Mouse (Mus musculus) liver, embryonic 13.5 days (tissue): ENCODE data around the gene Ciita. TPM values are rescaled to one million over a fixed set of nuclear protein-coding genes. Genes with fewer than 3 reads are reported as not detected.

Source experiments
- ATAC-seq: fragments of 200-750 bp; cut with Nextera tagmentation; 2 replicates; pipeline ENCODE4 v1.8.0; 2017; ENCODE audit warnings: low read depth, mild to moderate bottlenecking, moderate number of reproducible peaks, moderate library complexity
- DNase-seq: peaks from one replicate; pipeline ENCODE4 v3.0.0; 2022
- H3K27ac ChIP-seq: fragments of 300-500 bp; sonication (generic); 2 replicates; pipeline ENCODE4 v1.5.1; 2015; ENCODE audit warnings: moderate library complexity, mild to moderate bottlenecking, inconsistent platforms
- H3K27me3 ChIP-seq: fragments of 300-500 bp; sonication (generic); 2 replicates; pipeline ENCODE4 v1.6.1; 2015; ENCODE audit warnings: mild to moderate bottlenecking, inconsistent platforms
- H3K36me3 ChIP-seq: fragments of 300-500 bp; sonication (generic); 2 replicates; pipeline ENCODE4 v1.6.1; 2015; ENCODE audit warnings: mild to moderate bottlenecking, inconsistent platforms
- H3K4me1 ChIP-seq: fragments of 300-500 bp; sonication (generic); replicated peaks from 2 replicates; pipeline ENCODE4 v1.6.1; 2015; ENCODE audit warnings: inconsistent platforms
- H3K4me2 ChIP-seq: fragments of 300-500 bp; sonication (generic); 2 replicates; pipeline ENCODE4 v1.6.1; 2015; ENCODE audit warnings: inconsistent platforms, mild to moderate bottlenecking, moderate library complexity
- H3K4me3 ChIP-seq: fragments of 300-500 bp; sonication (generic); replicated peaks from 2 replicates; pipeline ENCODE4 v1.5.1; 2015; ENCODE audit warnings: mild to moderate bottlenecking, inconsistent platforms
- H3K9ac ChIP-seq: fragments of 300-500 bp; sonication (generic); 2 replicates; pipeline ENCODE4 v1.6.1; 2015; ENCODE audit warnings: mild to moderate bottlenecking, inconsistent platforms
- H3K9me3 ChIP-seq: fragments of 300-500 bp; sonication (generic); replicated peaks from 2 replicates; pipeline ENCODE4 v1.6.1; 2016; ENCODE audit warnings: inconsistent platforms
- WGBS: fragments of 180-500 bp; shearing (Covaris S2); methylation state at CpG from one replicate; pipeline ENCODE4 v1.1.7; 2015; ENCODE audit not compliant: insufficient replicate concordance; 5-methylcytosine and 5-hydroxymethylcytosine counted together
- polyA plus RNA-seq: library from polyadenylated mRNA; unstranded; fragments of >200 nt; fragmentation: Nextera tagmentation; extraction: Ambion mirVana; gene quantifications from 2 replicates; pipeline ENCODE4 v1.2.1, GENCODE M21; 2015

The Ciita gene
- 0.02 and 0.05 TPM in 2 replicates for polyA plus RNA-seq

DNA sequence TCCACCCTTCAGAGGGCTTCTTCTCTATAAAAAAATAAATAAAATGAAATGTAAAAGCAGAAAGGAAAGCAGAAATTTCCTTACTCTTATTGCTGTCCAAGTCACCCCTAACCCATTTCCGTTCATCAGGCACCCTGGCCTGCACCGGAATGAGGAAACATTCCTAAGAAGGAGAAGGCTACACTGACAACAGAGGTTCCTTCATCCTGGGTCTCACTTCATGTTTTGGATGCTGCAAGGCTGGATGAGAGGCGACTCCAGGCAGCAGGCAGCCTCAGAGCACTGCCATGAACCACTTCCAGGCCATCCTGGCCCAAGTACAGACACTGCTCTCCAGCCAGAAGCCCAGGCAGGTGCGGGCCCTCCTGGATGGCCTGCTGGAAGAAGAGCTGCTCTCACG, at the start of gene Ciita:
Gene Ciita, plus strand, starts transcription at position 203 of the 400 bp plus-strand sequence.
- no peak for ATAC-seq

DNA sequence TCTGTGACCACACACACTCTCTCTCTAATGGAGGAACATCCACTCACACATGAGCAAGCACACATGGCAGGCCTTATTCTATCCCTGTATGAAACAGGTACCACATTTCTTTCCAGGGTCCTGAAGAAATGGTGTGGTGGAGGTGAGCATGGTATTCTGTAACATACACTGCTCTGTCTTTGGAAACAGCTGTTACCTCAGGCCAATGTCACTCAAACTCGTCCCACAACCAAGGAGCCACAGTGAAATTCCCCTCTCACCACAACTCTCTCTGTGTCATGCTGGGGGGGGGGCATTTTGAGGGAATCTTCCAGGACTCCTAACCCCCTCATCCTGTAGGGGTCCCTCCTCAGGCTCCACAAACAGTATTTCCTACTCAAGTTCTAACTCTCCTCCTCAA, 47.9 kb upstream of the Ciita start:
- Histone ChIP-seq H3K4me1 (no peaks in the 10 kb centered on the region), H3K27me3 (no peaks in the 10 kb centered on the region), H3K9me3 (no peaks in the 10 kb centered on the region), H3K27ac (no peak overlapping the region), H3K4me2 (no peak overlapping the region), H3K36me3 (peaks cover under 1% of the 10 kb centered on the region; the same call in 1 of the 2 replicates), H3K4me3 (no peak overlapping the region), H3K9ac (no peak overlapping the region)
- ATAC-seq (no peak), DNase-seq (no peak)
- 38% methylated on average over 1 of the region's 1 CpGs for WGBS

More for the DNA sequence above, at the start of gene Ciita:
- 45% methylated on average over 5 of the region's 5 CpGs for WGBS
- no peak for DNase-seq
- Histone ChIP-seq H3K36me3 (no peaks in the 10 kb centered on the region), H3K9me3 (no peaks in the 10 kb centered on the region), H3K27me3 (no peaks in the 10 kb centered on the region), H3K9ac (no peak within 1 kb of the TSS), H3K4me2 (no peak within 1 kb of the TSS), H3K4me3 (no peak within 1 kb of the TSS), H3K4me1 (peaks cover 4% of the 10 kb centered on the region; the same call in 1 of the 2 replicates), H3K27ac (no peak within 1 kb of the TSS)

DNA sequence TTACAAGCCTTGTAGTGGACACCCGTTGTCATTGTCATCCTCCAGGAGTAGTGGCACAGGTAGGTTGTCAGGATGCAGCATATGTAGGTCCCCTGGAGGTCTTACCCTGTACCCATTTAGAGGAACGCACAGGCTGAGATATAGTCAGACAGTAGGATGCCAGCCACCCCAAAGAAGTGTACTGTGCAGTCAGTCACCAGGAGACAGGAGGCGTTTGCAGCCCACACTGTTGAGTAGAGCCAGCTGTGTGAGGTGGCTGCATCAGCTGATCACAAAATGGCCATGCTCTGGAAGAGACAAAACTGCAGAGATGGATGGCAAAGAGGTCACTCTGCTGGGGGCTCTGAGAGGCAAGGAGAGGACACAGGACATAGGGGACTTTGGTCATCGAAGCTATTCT, 47.5 kb upstream of the Ciita start:
- H3K4me3 ChIP-seq, result no peak overlapping the region
- H3K4me1 ChIP-seq, result no peaks in the 10 kb centered on the region
- no peak overlapping the region for H3K4me2 ChIP-seq
- H3K9ac ChIP-seq, result no peak overlapping the region
- WGBS, result 63% methylated on average over 4 of the region's 4 CpGs
- ATAC-seq, result no peak
- H3K27ac ChIP-seq, result no peak overlapping the region
- no peak for DNase-seq
- H3K9me3 ChIP-seq, result no peaks in the 10 kb centered on the region
- H3K27me3 ChIP-seq, result no peaks in the 10 kb centered on the region
- H3K36me3 ChIP-seq, result no peaks in the 10 kb centered on the region

DNA sequence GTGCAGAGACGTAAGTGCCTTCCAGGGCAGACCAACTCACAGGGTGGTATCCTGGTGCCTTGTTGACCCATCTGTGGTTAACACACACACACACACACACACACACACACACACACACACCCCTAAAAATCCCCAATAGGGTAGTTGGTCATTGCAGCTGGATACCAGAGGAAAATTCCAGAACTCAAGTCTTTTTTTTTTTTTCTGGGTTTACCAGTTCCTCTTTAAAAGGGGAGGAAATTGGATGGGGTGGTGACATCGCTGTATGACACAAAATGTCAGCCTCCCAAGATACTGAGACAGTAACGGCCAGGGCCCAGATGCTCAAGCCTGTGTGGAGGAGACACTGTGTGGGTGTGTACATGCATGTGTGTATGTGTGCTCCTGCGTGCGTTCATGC, 46.5 kb upstream of the Ciita start:
- no peaks in the 10 kb centered on the region for H3K27me3 ChIP-seq
- H3K4me1 ChIP-seq, result no peaks in the 10 kb centered on the region
- no peaks in the 10 kb centered on the region for H3K36me3 ChIP-seq
- no peak overlapping the region for H3K4me2 ChIP-seq
- no peak overlapping the region for H3K9ac ChIP-seq
- no peaks in the 10 kb centered on the region for H3K9me3 ChIP-seq
- WGBS, result 63% methylated on average over 5 of the region's 5 CpGs
- DNase-seq, result no peak
- no peak for ATAC-seq
- no peak overlapping the region for H3K4me3 ChIP-seq
- H3K27ac ChIP-seq, result no peak overlapping the region

DNA sequence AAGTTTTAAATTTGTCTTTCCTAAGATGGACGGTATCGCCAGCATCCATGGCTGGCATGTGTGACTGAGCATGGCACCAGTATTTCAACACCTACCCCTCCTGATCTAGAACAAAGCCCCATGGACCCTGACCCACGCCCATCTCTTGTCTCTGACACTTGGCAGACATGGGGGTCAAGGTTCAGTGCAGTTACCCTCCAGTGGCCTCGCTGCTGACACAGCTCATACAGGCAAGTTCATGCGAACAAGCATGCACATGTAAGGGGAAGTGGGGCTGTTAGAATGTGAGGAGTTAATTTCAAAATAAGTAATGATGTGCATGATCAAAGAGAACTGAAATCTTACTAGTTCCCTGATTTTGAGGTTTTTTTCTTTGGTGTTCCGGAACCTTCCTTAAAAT, 43.7 kb upstream of the Ciita start:
- no peak overlapping the region for H3K4me2 ChIP-seq
- ATAC-seq, result no peak
- no peak overlapping the region for H3K27ac ChIP-seq
- 73% methylated on average over 6 of the region's 6 CpGs for whole genome bisulfite sequencing
- H3K27me3 ChIP-seq, result no peaks in the 10 kb centered on the region
- H3K9me3 ChIP-seq, result no peaks in the 10 kb centered on the region
- no peak overlapping the region for H3K9ac ChIP-seq
- no peaks in the 10 kb centered on the region for H3K36me3 ChIP-seq
- DNase-seq, result no peak
- no peaks in the 10 kb centered on the region for H3K4me1 ChIP-seq
- H3K4me3 ChIP-seq, result no peak overlapping the region

DNA sequence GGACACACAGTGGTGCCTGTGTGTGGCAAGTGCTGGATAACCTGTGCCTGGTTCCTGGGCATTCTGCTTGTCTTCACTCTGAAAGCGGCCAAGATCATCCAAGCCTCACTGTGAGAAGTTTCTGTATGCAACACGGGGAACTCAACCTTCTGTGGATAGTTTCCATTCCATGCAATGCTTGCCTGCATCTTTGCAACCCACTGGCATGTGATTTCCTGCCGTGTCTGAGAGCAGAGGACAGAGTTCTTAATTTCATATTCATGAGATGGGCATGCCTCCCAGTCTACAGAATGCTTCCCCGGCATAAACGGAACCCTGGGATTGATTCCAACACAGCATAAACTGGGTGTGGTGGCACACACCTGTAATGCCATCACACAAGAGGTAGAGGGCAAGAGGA, 41.8 kb upstream of the Ciita start:
- Histone ChIP-seq H3K4me3 (no peak overlapping the region), H3K36me3 (no peaks in the 10 kb centered on the region), H3K4me1 (no peaks in the 10 kb centered on the region), H3K9ac (no peak overlapping the region), H3K9me3 (no peaks in the 10 kb centered on the region), H3K27ac (no peak overlapping the region), H3K4me2 (no peak overlapping the region), H3K27me3 (no peaks in the 10 kb centered on the region)
- ATAC-seq (no peak), DNase-seq (no peak)
- WGBS, result 61% methylated on average over 5 of the region's 5 CpGs

DNA sequence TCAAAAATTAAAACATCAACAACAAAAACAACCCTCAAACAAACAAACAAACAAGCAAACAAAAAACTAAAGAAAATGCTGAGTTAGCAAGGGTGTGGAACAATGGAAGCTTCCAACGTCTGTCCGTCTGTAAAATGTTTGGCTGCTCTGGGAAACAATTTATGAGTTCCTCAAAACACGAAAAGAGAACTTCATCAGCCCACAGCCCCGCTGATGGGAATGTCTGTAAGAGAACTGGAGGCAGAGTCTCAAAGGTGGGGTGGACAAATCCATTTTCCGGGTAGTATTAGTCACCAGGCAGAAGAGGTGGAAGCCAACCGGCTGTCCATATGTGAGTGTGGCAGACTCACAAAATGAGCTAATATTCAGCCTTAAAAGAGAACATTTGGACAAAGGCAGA, 38.5 kb upstream of the Ciita start:
- 55% methylated on average over 6 of the region's 6 CpGs for WGBS
- Histone ChIP-seq H3K4me3 (no peak overlapping the region), H3K4me2 (no peak overlapping the region), H3K9ac (no peak overlapping the region), H3K27me3 (no peaks in the 10 kb centered on the region), H3K9me3 (no peaks in the 10 kb centered on the region), H3K36me3 (no peaks in the 10 kb centered on the region), H3K27ac (no peak overlapping the region), H3K4me1 (no peaks in the 10 kb centered on the region)
- no peak for ATAC-seq
- DNase-seq, result no peak

DNA sequence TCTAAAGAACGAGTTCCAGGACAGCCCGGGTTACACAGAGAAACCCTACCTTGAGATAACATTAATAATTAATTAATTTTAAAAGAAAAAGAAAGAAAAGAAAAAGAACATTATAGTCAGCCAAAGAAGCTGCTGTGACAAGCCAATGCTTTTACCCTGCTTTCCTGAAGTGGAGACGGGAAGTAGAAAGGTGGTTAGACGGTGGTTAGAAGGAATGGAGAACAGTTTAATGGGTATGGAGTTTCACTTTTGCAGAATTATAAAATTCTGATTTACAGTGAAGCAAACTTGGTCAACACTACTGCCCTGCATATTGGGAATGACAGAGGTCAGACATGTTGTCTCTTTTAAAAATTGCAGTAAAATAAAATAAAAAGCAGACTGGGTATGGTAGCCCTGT, 38.1 kb upstream of the Ciita start:
- no peaks in the 10 kb centered on the region for H3K9me3 ChIP-seq
- no peak for DNase-seq
- WGBS, result 72% methylated on average over 4 of the region's 4 CpGs
- H3K4me3 ChIP-seq, result no peak overlapping the region
- ATAC-seq, result no peak
- no peak overlapping the region for H3K4me2 ChIP-seq
- no peaks in the 10 kb centered on the region for H3K36me3 ChIP-seq
- no peaks in the 10 kb centered on the region for H3K4me1 ChIP-seq
- no peaks in the 10 kb centered on the region for H3K27me3 ChIP-seq
- H3K27ac ChIP-seq, result no peak overlapping the region
- H3K9ac ChIP-seq, result no peak overlapping the region

DNA sequence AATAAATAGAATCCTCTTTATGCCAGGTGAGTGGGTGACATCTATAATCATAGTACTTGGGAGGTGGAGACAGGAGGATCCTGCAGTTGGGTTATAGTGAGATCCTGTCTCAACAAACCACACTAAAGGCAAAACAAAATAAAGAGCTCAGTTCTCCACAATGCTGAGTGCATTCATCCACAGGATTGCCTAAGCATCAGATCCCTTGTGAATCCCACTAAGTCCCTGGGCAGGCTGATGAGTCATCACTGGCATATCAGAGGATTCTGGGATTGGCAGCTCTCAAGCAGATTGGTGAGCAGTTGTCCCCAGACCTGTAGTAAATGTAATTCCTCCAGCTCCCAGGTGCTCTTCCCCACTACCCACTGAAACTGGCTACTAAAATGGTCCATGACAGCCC, 36.1 kb upstream of the Ciita start:
- H3K4me3 ChIP-seq, result no peak overlapping the region
- H3K4me1 ChIP-seq, result peaks cover 9% of the 10 kb centered on the region
- H3K4me2 ChIP-seq, result no peak overlapping the region
- no peaks in the 10 kb centered on the region for H3K27me3 ChIP-seq
- DNase-seq, result no peak
- no peak overlapping the region for H3K27ac ChIP-seq
- no peaks in the 10 kb centered on the region for H3K36me3 ChIP-seq
- no peak for ATAC-seq
- no peak overlapping the region for H3K9ac ChIP-seq
- H3K9me3 ChIP-seq, result no peaks in the 10 kb centered on the region

DNA sequence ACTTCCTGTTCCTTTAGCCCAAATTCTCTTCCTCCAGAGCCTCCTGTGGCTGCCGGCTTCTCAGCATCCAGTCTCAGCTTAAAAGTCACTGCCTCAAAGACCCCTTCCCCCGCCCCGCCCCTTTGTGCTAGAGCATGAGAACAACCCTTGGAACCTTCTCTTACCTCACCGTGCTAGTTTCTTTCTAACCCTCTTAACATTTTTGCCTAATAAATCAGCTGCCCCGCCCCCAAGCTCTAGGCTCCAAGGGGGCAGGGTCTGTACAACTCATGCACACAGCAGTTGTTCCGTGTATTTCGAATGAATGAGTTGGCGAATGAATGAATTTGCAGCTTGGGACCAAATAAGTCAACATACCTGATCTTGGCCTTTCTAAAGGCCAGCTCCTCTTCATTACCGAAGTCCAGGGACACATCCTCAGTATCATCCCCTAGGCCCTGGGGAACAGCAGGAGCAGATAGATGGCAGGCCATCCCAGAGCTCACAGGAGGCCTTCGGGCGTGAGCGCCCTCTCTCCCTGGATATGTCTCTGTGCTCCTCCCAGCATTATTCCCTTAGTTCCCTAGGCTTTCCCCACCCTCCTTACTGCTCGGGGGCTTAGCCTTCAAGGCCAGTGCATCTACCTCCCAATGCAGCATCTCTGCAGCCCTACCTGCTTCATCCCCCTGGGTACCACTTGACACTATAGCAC, 33.1 kb upstream of the Ciita start:
- ATAC-seq (no peak), DNase-seq (no peak)
- Histone ChIP-seq H3K9me3 (no peaks in the 10 kb centered on the region), H3K27ac (no peak overlapping the region), H3K36me3 (no peaks in the 10 kb centered on the region), H3K4me2 (peak overlapping the region; percentile 38), H3K4me1 (peaks cover 11% of the 10 kb centered on the region), H3K27me3 (no peaks in the 10 kb centered on the region), H3K4me3 (peak overlapping the region; percentile 15; the same call in 1 of the 2 replicates), H3K9ac (no peak overlapping the region)
- WGBS, result 44% methylated on average over 13 of the region's 13 CpGs

DNA sequence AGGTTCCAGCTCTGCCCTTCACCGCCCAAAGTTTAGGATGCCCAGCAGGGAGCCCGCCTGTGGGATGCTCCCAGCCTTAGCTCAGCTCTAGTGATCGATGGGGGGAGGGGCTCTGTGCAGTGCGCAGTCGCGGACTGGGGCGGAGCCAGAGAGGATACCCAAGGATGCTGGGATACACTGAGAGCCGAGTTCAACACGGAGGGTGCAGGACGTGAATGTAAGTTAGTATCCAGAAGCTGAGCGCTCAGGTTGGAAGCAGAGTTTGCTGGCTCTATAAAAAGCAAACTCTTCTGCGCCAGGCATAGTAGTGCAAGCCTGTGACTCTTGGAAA, 32.6 kb upstream of the Ciita start, which contains the start of gene Tvp23a:
Gene Tvp23a, minus strand, starts transcription at position 99 of the 331 bp plus-strand sequence.
- DNase-seq (no peak), ATAC-seq (peak; percentile 66; the same call in 1 of the 2 replicates)
- Histone ChIP-seq H3K9ac (no peak within 1 kb of the TSS), H3K27ac (no peak within 1 kb of the TSS), H3K4me2 (peak within 1 kb of the TSS; percentile 38), H3K4me3 (peak within 1 kb of the TSS; percentile 15; the same call in 1 of the 2 replicates), H3K36me3 (no peaks in the 10 kb centered on the region), H3K9me3 (no peaks in the 10 kb centered on the region), H3K27me3 (no peaks in the 10 kb centered on the region), H3K4me1 (peaks cover 11% of the 10 kb centered on the region)
- 19% methylated on average over 12 of the region's 12 CpGs for WGBS

DNA sequence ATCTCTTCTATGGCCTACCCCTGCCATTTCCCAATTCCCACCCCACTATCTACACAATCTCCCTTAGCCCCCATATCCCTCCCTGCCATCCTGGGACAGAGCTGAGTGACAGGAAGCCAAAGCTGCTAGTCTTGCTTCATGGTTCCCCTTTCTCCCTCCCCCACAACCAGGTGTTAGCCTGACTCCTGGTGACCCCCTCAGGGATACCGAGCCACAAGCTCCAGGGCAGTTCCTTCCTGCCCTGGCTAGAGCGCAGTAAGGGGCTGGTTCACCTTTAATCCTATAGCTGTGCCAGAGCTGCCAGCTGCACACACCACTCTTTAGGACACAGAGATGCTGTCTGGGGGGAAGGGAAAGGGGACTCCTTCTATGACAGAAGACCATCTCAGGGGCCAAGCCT, 32.1 kb upstream of the Ciita start:
- 37% methylated on average over 2 of the region's 2 CpGs for WGBS
- no peak overlapping the region for H3K4me3 ChIP-seq
- no peak overlapping the region for H3K9ac ChIP-seq
- DNase-seq, result no peak
- no peak for ATAC-seq
- no peak overlapping the region for H3K27ac ChIP-seq
- no peaks in the 10 kb centered on the region for H3K27me3 ChIP-seq
- peak overlapping the region; percentile 38 for H3K4me2 ChIP-seq
- H3K4me1 ChIP-seq, result peaks cover 14% of the 10 kb centered on the region
- no peaks in the 10 kb centered on the region for H3K36me3 ChIP-seq
- H3K9me3 ChIP-seq, result no peaks in the 10 kb centered on the region
